Mouse (Mus musculus): ENCODE results near the gene Aldh3a2. TPM values are rescaled to one million over a fixed set of nuclear protein-coding genes. Genes with fewer than 3 reads are reported as not detected.
"Not testable (repeated sequence)": the region's sequence is repeated elsewhere in the genome, so short reads cannot be mapped to it uniquely, and the experiment has no call there.

The Aldh3a2 gene
- polyA plus RNA-seq, 1 experiment from 2014 or later = 41.0 TPM

- Histone ChIP-seq H3K9ac (no peak within 1 kb of the TSS), H3K4me1 (peaks cover 8% of the 10 kb centered on the region; the same call in 1 of the 2 replicates), H3K9me3 (no peaks in the 10 kb centered on the region), H3K36me3 (no peaks in the 10 kb centered on the region), H3K27ac (no peak within 1 kb of the TSS), H3K4me3 (replicated peaks) (no peak within 1 kb of the TSS), H3K27me3 (replicated peaks) (0 out of 2 replicates have a peak, but pooled peaks cover 1% of the 10 kb centered on the region), H3K4me2 (no peak within 1 kb of the TSS)
- no peak for ATAC-seq (ENCODE audit: insufficient read depth, low FRiP score, low read depth)
- WGBS = 69% methylated on average over 10 of the region's 10 CpGs
These were observed 59.6 kb downstream of the Aldh3a2 start, which contains the start of gene Aldh3a1 for GRCm38 (mm10) chr11:61207487-61208246. Gene Aldh3a1, plus strand, starts transcription at chr11:61207537.

GRCm38 (mm10) chr11:61206136-61206535 is 61.1 kb downstream of the Aldh3a2 start:
- H3K27me3 ChIP-seq (replicated peaks) = no peaks in the 10 kb centered on the region
- H3K4me2 ChIP-seq = no peak overlapping the region
- peaks cover 8% of the 10 kb centered on the region; the same call in 1 of the 2 replicates for H3K4me1 ChIP-seq
- no peak overlapping the region for H3K4me3 ChIP-seq (replicated peaks)
- no peak for ATAC-seq (ENCODE audit: insufficient read depth, low FRiP score, low read depth)
- 95% methylated on average over 3 of the region's 3 CpGs for WGBS
- no peak overlapping the region for H3K27ac ChIP-seq
- H3K9me3 ChIP-seq = no peaks in the 10 kb centered on the region
- H3K9ac ChIP-seq = no peak overlapping the region
- H3K36me3 ChIP-seq = no peaks in the 10 kb centered on the region

- H3K27me3 ChIP-seq (replicated peaks) = no peaks in the 10 kb centered on the region
- peaks cover 8% of the 10 kb centered on the region; the same call in 1 of the 2 replicates for H3K4me1 ChIP-seq
- H3K9ac ChIP-seq = no peak overlapping the region
- no peaks in the 10 kb centered on the region for H3K9me3 ChIP-seq
- WGBS = 88% methylated on average over 9 of the region's 10 CpGs
- no peaks in the 10 kb centered on the region for H3K36me3 ChIP-seq
- H3K4me2 ChIP-seq = no peak overlapping the region
- H3K4me3 ChIP-seq (replicated peaks) = no peak overlapping the region
- no peak for ATAC-seq (ENCODE audit: insufficient read depth, low FRiP score, low read depth)
- no peak overlapping the region for H3K27ac ChIP-seq
These were observed 61.9 kb downstream of the Aldh3a2 start for GRCm38 (mm10) chr11:61205167-61205950.

GRCm38 (mm10) chr11:61202810-61203209 is 64.5 kb downstream of the Aldh3a2 start:
- Histone ChIP-seq H3K4me2 (no peak overlapping the region), H3K4me1 (peaks cover 7% of the 10 kb centered on the region; the same call in 1 of the 2 replicates), H3K4me3 (replicated peaks) (no peak overlapping the region), H3K27ac (no peak overlapping the region), H3K27me3 (replicated peaks) (no peaks in the 10 kb centered on the region), H3K9ac (no peak overlapping the region), H3K9me3 (no peaks in the 10 kb centered on the region), H3K36me3 (no peaks in the 10 kb centered on the region)
- WGBS = 63% methylated on average over 2 of the region's 2 CpGs
- ATAC-seq (ENCODE audit: insufficient read depth, low FRiP score, low read depth) = no peak

- Histone ChIP-seq H3K9ac (no peak overlapping the region), H3K9me3 (no peaks in the 10 kb centered on the region), H3K4me3 (replicated peaks) (no peak overlapping the region), H3K36me3 (no peaks in the 10 kb centered on the region), H3K4me1 (0 out of 2 replicates have a peak, but pooled peaks cover under 1% of the 10 kb centered on the region), H3K27me3 (replicated peaks) (no peaks in the 10 kb centered on the region), H3K27ac (no peak overlapping the region), H3K4me2 (no peak overlapping the region)
- WGBS = 79% methylated on average over 6 of the region's 6 CpGs
- no peak for ATAC-seq (ENCODE audit: insufficient read depth, low FRiP score, low read depth)
These were observed 65.1 kb downstream of the Aldh3a2 start for GRCm38 (mm10) chr11:61202186-61202585.

- Histone ChIP-seq H3K27ac (no peak overlapping the region; the same call in 1 of the 2 replicates), H3K9me3 (no peaks in the 10 kb centered on the region), H3K27me3 (replicated peaks) (no peaks in the 10 kb centered on the region), H3K9ac (no peak overlapping the region), H3K4me3 (replicated peaks) (no peak overlapping the region), H3K36me3 (no peaks in the 10 kb centered on the region), H3K4me1 (no peaks in the 10 kb centered on the region), H3K4me2 (no peak overlapping the region)
- 56% methylated on average over 4 of the region's 4 CpGs for WGBS
- peak; percentile 50; the same call in 1 of the 2 replicates for ATAC-seq (ENCODE audit: insufficient read depth, low FRiP score, low read depth)
These were observed 67.5 kb downstream of the Aldh3a2 start for GRCm38 (mm10) chr11:61199620-61200362.

- Histone ChIP-seq H3K36me3 (no peaks in the 10 kb centered on the region), H3K4me2 (no peak overlapping the region), H3K4me1 (no peaks in the 10 kb centered on the region), H3K9me3 (no peaks in the 10 kb centered on the region), H3K9ac (no peak overlapping the region), H3K4me3 (replicated peaks) (no peak overlapping the region), H3K27ac (no peak overlapping the region; the same call in 1 of the 2 replicates), H3K27me3 (replicated peaks) (no peaks in the 10 kb centered on the region)
- ATAC-seq (ENCODE audit: insufficient read depth, low FRiP score, low read depth) = no peak
These were observed 69.3 kb downstream of the Aldh3a2 start for GRCm38 (mm10) chr11:61197935-61198334.

GRCm38 (mm10) chr11:61196616-61197353 is 70.5 kb downstream of the Aldh3a2 start:
- WGBS = 64% methylated on average over 14 of the region's 14 CpGs
- H3K36me3 ChIP-seq = no peaks in the 10 kb centered on the region
- no peaks in the 10 kb centered on the region for H3K4me1 ChIP-seq
- no peak overlapping the region for H3K4me2 ChIP-seq
- no peaks in the 10 kb centered on the region for H3K9me3 ChIP-seq
- H3K9ac ChIP-seq = no peak overlapping the region
- no peaks in the 10 kb centered on the region for H3K27me3 ChIP-seq (replicated peaks)
- H3K27ac ChIP-seq = peak overlapping the region; percentile 40; the same call in 1 of the 2 replicates
- H3K4me3 ChIP-seq (replicated peaks) = no peak overlapping the region
- 0 out of 2 replicates have a peak, but pooled peaks have one; percentile 10 for ATAC-seq (ENCODE audit: insufficient read depth, low FRiP score, low read depth)

GRCm38 (mm10) chr11:61193392-61193791 is 73.9 kb downstream of the Aldh3a2 start:
- 7% methylated on average over 9 of the region's 9 CpGs for WGBS
- H3K9me3 ChIP-seq = no peaks in the 10 kb centered on the region
- no peak; the same call in 1 of the 2 replicates for ATAC-seq (ENCODE audit: insufficient read depth, low FRiP score, low read depth)
- no peaks in the 10 kb centered on the region for H3K36me3 ChIP-seq
- H3K9ac ChIP-seq = no peak overlapping the region
- no peak overlapping the region for H3K27ac ChIP-seq
- no peak overlapping the region for H3K4me2 ChIP-seq
- H3K27me3 ChIP-seq (replicated peaks) = no peaks in the 10 kb centered on the region
- no peaks in the 10 kb centered on the region for H3K4me1 ChIP-seq
- no peak overlapping the region for H3K4me3 ChIP-seq (replicated peaks)

- ATAC-seq (ENCODE audit: insufficient read depth, low FRiP score, low read depth) = no peak
- Histone ChIP-seq H3K27me3 (replicated peaks) (no peaks in the 10 kb centered on the region), H3K4me3 (replicated peaks) (no peak overlapping the region), H3K9ac (no peak overlapping the region), H3K4me1 (no peaks in the 10 kb centered on the region), H3K9me3 (no peaks in the 10 kb centered on the region), H3K4me2 (no peak overlapping the region), H3K27ac (no peak overlapping the region), H3K36me3 (no peaks in the 10 kb centered on the region)
- 81% methylated on average over 2 of the region's 2 CpGs for WGBS
These were observed 74.5 kb downstream of the Aldh3a2 start for GRCm38 (mm10) chr11:61192779-61193178.

GRCm38 (mm10) chr11:61192123-61192522 is 75.1 kb downstream of the Aldh3a2 start:
- ATAC-seq (ENCODE audit: insufficient read depth, low FRiP score, low read depth); H3K27ac ChIP-seq; H3K4me2 ChIP-seq; H3K9me3 ChIP-seq; H3K4me3 ChIP-seq (replicated peaks); H3K36me3 ChIP-seq; H3K4me1 ChIP-seq; H3K27me3 ChIP-seq (replicated peaks); H3K9ac ChIP-seq: not testable (repeated sequence)
- 95% methylated on average over 8 of the region's 10 CpGs for WGBS
